Comparison of ENCODE assay signal across 9 mouse cellular contexts in genomic region chr14:31125106-31126075, GRCm38 (mm10). TPM values are rescaled to one million over a fixed set of nuclear protein-coding genes. Genes with fewer than 3 reads are reported as not detected.
A peak's percentile ranks its signal among the peaks of the same experiment; 100 is the strongest.
DNase-seq lines count a peak whose midpoint lies in the region; ATAC-seq lines count a peak whose summit lies in the region.
"Had no signal": no experiment of that assay in that cellular context is flagged by ENCODE, and none has a peak within 500 bp of the region (broad histone marks: within the 10 kb centered on the region; RNA-seq: fewer than 3 reads in every experiment).

No protein-coding gene starts in this region.

- intact Hi-C loops in left cerebral cortex, postnatal 14 days (cut with DNase I) = no loop called here

- 27% methylated on average over 9 of the region's 9 CpGs for WGBS in kidney, embryonic 15.5 days
- 58% methylated on average over 9 of the region's 9 CpGs for WGBS in liver, embryonic 13.5 days (ENCODE audit: insufficient replicate concordance)

- H3K27ac ChIP-seq in kidney, embryonic 15.5 days = peak overlapping the region; percentile 90
- H3K27ac ChIP-seq in liver, embryonic 13.5 days = peak overlapping the region; percentile 71

- H3K4me2 ChIP-seq in kidney, embryonic 15.5 days = peak overlapping the region; percentile 42
- H3K4me2 ChIP-seq in liver, embryonic 13.5 days = peak overlapping the region; percentile 68

- H3K9me3 ChIP-seq in kidney, embryonic 15.5 days (replicated peaks) = no peaks in the 10 kb centered on the region
- H3K9me3 ChIP-seq in liver, embryonic 13.5 days (replicated peaks) = no peaks in the 10 kb centered on the region

- 0 out of 2 replicates have a peak, but pooled peaks have one; percentile 16 for ATAC-seq in kidney, embryonic 15.5 days (replicated peaks; ENCODE audit: low FRiP score)
- no peak for ATAC-seq in liver, embryonic 13.5 days (ENCODE audit: low read depth)

- peak overlapping the region; percentile 17; the same call in 1 of the 2 replicates for H3K9ac ChIP-seq in kidney, embryonic 15.5 days
- peak overlapping the region; percentile 38 for H3K9ac ChIP-seq in liver, embryonic 13.5 days

- H3K4me1 ChIP-seq in kidney, embryonic 15.5 days = peaks cover 46% of the 10 kb centered on the region
- peaks cover 54% of the 10 kb centered on the region for H3K4me1 ChIP-seq in liver, embryonic 13.5 days (replicated peaks)

- no peak overlapping the region for H3K4me3 ChIP-seq in kidney, embryonic 15.5 days (replicated peaks)
- peak overlapping the region; percentile 18; the same call in 1 of the 2 replicates for H3K4me3 ChIP-seq in liver, embryonic 13.5 days (replicated peaks)

- no peak for DNase-seq in kidney, postnatal 25 days
- peak; percentile 54 for DNase-seq in R1 (ENCODE audit: low read depth, low spot score)
- DNase-seq in fibroblast of lung, adult 2 months (ENCODE audit: low read depth) = peak; percentile 12
- DNase-seq in liver, embryonic 13.5 days = no peak
- DNase-seq in right cerebral cortex, adult 2 months (ENCODE audit: low spot score in 2 of 2) = no peak
- DNase-seq in left cerebral cortex, postnatal 14 days (ENCODE audit: low spot score in 2 of 2) = no peak
- DNase-seq in cerebellum, adult 11-12 months = no peak
- DNase-seq: left cerebral cortex, postnatal 4 days had no signal

- H3K36me3 ChIP-seq in kidney, embryonic 15.5 days = peaks cover 30% of the 10 kb centered on the region
- peaks cover 33% of the 10 kb centered on the region for H3K36me3 ChIP-seq in liver, embryonic 13.5 days

- no peaks in the 10 kb centered on the region for H3K27me3 ChIP-seq in kidney, embryonic 15.5 days
- H3K27me3 ChIP-seq in liver, embryonic 13.5 days = no peaks in the 10 kb centered on the region

RNA-seq across cellular contexts. Expression of gene Smim4, which starts 3.4 kb away (rescaled TPM):
- polyA plus RNA-seq in kidney, embryonic 15.5 days (2015; fragmentation: Nextera tagmentation; extraction: Ambion mirVana) = 98.1 and 112 TPM in 2 replicates
- polyA plus RNA-seq in liver, embryonic 13.5 days (2015; fragmentation: Nextera tagmentation; extraction: Ambion mirVana) = 81.6 and 90.8 TPM in 2 replicates
- total RNA-seq in left cerebral cortex, postnatal 14 days (2021) = 10 to 100 TPM; 27.3 to 28.2 TPM

RNA-seq across cellular contexts. Expression of gene Nt5dc2, which starts 5.5 kb away (rescaled TPM):
- polyA plus RNA-seq in kidney, embryonic 15.5 days (2015; fragmentation: Nextera tagmentation; extraction: Ambion mirVana) = 373 and 384 TPM in 2 replicates
- polyA plus RNA-seq in liver, embryonic 13.5 days (2015; fragmentation: Nextera tagmentation; extraction: Ambion mirVana) = 174 and 196 TPM in 2 replicates
- 1 to 10 TPM; 5.7 to 6.4 TPM for total RNA-seq in left cerebral cortex, postnatal 14 days (2021)

RNA-seq across cellular contexts. Expression of gene Stab1, which starts 43.0 kb away (rescaled TPM):
- polyA plus RNA-seq in kidney, embryonic 15.5 days (2015; fragmentation: Nextera tagmentation; extraction: Ambion mirVana) = 32.6 and 40.6 TPM in 2 replicates
- polyA plus RNA-seq in liver, embryonic 13.5 days (2015; fragmentation: Nextera tagmentation; extraction: Ambion mirVana) = 18.5 and 19.2 TPM in 2 replicates
- total RNA-seq in left cerebral cortex, postnatal 14 days (2021) = 10 to 100 TPM; 26.8 to 31.4 TPM

Comparison
In these comparisons a context has a peak if more than half of its experiments do, and no peak if none do; other contexts are left out.
1. DNase-seq: peak in R1 (single experiment) and fibroblast of lung, adult 2 months (single experiment); none in kidney, postnatal 25 days (0 of 2), liver, embryonic 13.5 days (single experiment), right cerebral cortex, adult 2 months (0 of 2), left cerebral cortex, postnatal 14 days (0 of 2) and cerebellum, adult 11-12 months (single experiment).